Mouse (Mus musculus) testis, adult 2 months (tissue): ENCODE results near the gene Itgal. TPM values are rescaled to one million over a fixed set of nuclear protein-coding genes. Genes with fewer than 3 reads are reported as not detected.
"Not testable (repeated sequence)": the region's sequence is repeated elsewhere in the genome, so short reads cannot be mapped to it uniquely, and the experiment has no call there.

Source experiments
- H3K27ac ChIP-seq: fragments of 200-500 bp; 2 replicates; pipeline ENCODE4 v1.5.1; 2012; ENCODE audit warnings: low read depth, low read length; ENCODE audit not compliant: control insufficient read depth, insufficient read depth
- H3K27me3 ChIP-seq: fragments of 200-500 bp; 2 replicates; pipeline ENCODE4 v1.6.1; 2012; ENCODE audit warnings: mild to moderate bottlenecking, low read length, moderate library complexity; ENCODE audit not compliant: control insufficient read depth, insufficient read depth
- H3K36me3 ChIP-seq: fragments of 200-500 bp; 2 replicates; pipeline ENCODE4 v1.6.1; 2012; ENCODE audit warnings: mild to moderate bottlenecking, low read length; ENCODE audit not compliant: control insufficient read depth, insufficient read depth
- H3K4me1 ChIP-seq: fragments of 200-500 bp; 2 replicates; pipeline ENCODE4 v1.6.1; 2012; ENCODE audit warnings: low read length; ENCODE audit not compliant: control insufficient read depth, insufficient read depth
- H3K4me3 ChIP-seq: fragments of 200-500 bp; 2 replicates; pipeline ENCODE4 v1.5.1; 2012; ENCODE audit warnings: low read depth, mild to moderate bottlenecking, low read length, moderate library complexity, mixed read lengths; ENCODE audit not compliant: control insufficient read depth
- CTCF ChIP-seq: fragments of 200-500 bp; IDR thresholded peaks from 2 replicates; pipeline ENCODE4 v1.5.1; 2012; ENCODE audit warnings: low read depth, mild to moderate bottlenecking, inconsistent platforms, low read length, moderate library complexity; ENCODE audit not compliant: control insufficient read depth, insufficient read depth, insufficient replicate concordance
- POLR2A ChIP-seq: fragments of 200-500 bp; IDR thresholded peaks from 2 replicates; pipeline ENCODE4 v1.6.1; 2012; ENCODE audit warnings: low read depth, mild to moderate bottlenecking, inconsistent platforms, low read length, moderate library complexity; ENCODE audit not compliant: control insufficient read depth
- polyA plus RNA-seq: library from polyadenylated mRNA; depleted of rRNA; stranded (reverse); fragments of >200 nt; gene quantifications from 2 replicates; pipeline ENCODE4 v1.2.3, GENCODE M21; 2012; rRNA removed

The Itgal gene
- polyA plus RNA-seq, result 0.79 and 0.93 TPM in 2 replicates

DNA sequence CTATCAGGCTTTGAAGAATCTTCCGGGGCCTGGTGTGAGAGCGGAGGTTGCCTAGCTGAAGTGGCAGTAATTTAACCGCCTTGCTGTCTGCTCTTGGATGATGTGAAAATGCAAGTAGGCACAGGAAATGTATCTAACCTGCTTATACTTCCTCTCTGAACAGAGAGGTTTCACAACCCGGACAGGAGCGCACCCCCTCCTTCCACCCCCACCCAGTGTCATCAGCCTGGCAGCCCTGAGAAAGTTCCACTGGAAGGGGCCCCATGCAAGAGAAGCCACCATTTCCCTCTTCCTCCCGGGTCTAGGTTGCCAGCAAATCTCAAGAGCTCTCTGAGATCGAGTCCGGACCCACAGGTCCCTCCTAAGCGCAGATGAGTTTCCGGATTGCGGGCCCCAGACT lies at the start of gene Itgal:
Gene Itgal, plus strand, starts transcription at position 163 of the 400 bp plus-strand sequence.
- TF ChIP-seq CTCF (no peak), POLR2A (no peak)
- Histone ChIP-seq H3K4me3 (no peak within 1 kb of the TSS; the same call in 1 of the 2 replicates), H3K4me1 (peaks cover 5% of the 10 kb centered on the region), H3K27me3 (no peaks in the 10 kb centered on the region), H3K36me3 (no peaks in the 10 kb centered on the region), H3K27ac (no peak within 1 kb of the TSS)

- H3K27ac ChIP-seq, H3K4me1 ChIP-seq, H3K36me3 ChIP-seq, H3K27me3 ChIP-seq, H3K4me3 ChIP-seq: not testable (repeated sequence)
Observed at GRCm38 (mm10) chr7:127250511-127250910, 45.5 kb upstream of the Itgal start.

DNA sequence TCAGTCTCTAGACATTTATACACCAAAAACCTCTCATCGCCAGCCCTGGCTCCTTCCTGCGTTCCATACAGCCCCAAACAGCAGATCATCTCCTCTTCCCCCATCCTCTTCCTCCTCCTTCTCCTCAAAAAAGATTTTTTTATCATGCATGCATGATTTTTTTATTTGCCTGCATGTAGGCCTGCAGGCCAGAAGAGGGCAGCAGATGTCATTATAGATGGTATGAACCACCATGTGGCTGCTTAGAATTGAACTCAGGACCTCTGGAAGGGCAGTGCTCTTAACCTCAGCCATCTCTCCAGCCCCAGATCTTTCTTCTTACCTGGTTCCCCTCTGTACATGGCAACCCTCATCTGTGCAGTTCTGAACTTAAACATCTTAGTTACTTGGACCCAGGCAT lies 43.6 kb upstream of the Itgal start:
- Histone ChIP-seq H3K27ac (no peak overlapping the region), H3K27me3 (no peaks in the 10 kb centered on the region), H3K36me3 (no peaks in the 10 kb centered on the region; the same call in 1 of the 2 replicates), H3K4me3 (no peak overlapping the region), H3K4me1 (peaks cover 3% of the 10 kb centered on the region)
- no peak for TF ChIP-seq CTCF
- TF ChIP-seq POLR2A, result no peak

DNA sequence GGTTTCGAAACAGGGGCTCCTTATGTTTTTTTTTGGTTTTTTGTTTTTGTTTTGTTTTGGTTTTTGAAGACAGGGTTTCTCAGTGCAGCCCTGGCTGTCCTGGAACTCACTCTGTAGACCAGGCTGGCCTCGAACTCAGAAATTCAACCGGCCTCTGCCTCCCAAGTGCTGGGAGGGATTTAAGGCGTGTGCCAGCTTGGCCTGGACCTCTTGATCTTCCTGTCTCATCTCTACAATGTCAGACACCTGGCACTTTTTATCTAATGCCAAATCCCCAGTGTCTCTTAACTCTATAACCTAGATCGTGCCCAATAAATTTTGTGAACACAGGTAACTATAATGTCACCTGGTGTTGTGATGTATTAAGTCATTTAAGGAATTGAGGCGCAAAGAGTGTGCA lies 42.7 kb upstream of the Itgal start:
- Histone ChIP-seq H3K27me3 (no peaks in the 10 kb centered on the region), H3K36me3 (no peaks in the 10 kb centered on the region; the same call in 1 of the 2 replicates), H3K4me1 (peaks cover 3% of the 10 kb centered on the region), H3K4me3 (peak overlapping the region; percentile 58), H3K27ac (0 out of 2 replicates have a peak overlapping the region, but pooled peaks have one; percentile 0)
- no peak for TF ChIP-seq CTCF
- no peak for TF ChIP-seq POLR2A

- H3K27me3 ChIP-seq, result no peaks in the 10 kb centered on the region
- peak overlapping the region; percentile 86 for H3K27ac ChIP-seq
- no peaks in the 10 kb centered on the region; the same call in 1 of the 2 replicates for H3K36me3 ChIP-seq
- TF ChIP-seq CTCF, result no peak
- 0 out of 2 replicates have a peak, but pooled peaks have one; percentile 37 for TF ChIP-seq POLR2A
- peaks cover 3% of the 10 kb centered on the region for H3K4me1 ChIP-seq
- peak overlapping the region; percentile 58 for H3K4me3 ChIP-seq
Observed at GRCm38 (mm10) chr7:127253821-127254769, 42.0 kb upstream of the Itgal start.

- H3K36me3 ChIP-seq, result no peaks in the 10 kb centered on the region
- H3K27ac ChIP-seq, result no peak overlapping the region
Observed at GRCm38 (mm10) chr7:127255008-127255407, 41.1 kb upstream of the Itgal start.

GRCm38 (mm10) chr7:127255965-127256364 lies 40.1 kb upstream of the Itgal start:
- no peaks in the 10 kb centered on the region for H3K27me3 ChIP-seq
- no peak overlapping the region for H3K4me3 ChIP-seq
- TF ChIP-seq POLR2A, result no peak
- no peak for TF ChIP-seq CTCF
- H3K4me1 ChIP-seq, result peaks cover 12% of the 10 kb centered on the region
- no peaks in the 10 kb centered on the region for H3K36me3 ChIP-seq
- no peak overlapping the region for H3K27ac ChIP-seq

More at GRCm38 (mm10) chr7:127255008-127255407, 41.1 kb upstream of the Itgal start:
- H3K4me1 ChIP-seq, result peaks cover 5% of the 10 kb centered on the region
- TF ChIP-seq CTCF (no peak), POLR2A (no peak)
- no peaks in the 10 kb centered on the region for H3K27me3 ChIP-seq
- no peak overlapping the region for H3K4me3 ChIP-seq
